11 mouse cellular contexts compared by ENCODE assay signal in genomic region chr4:141565325-141565724, GRCm38 (mm10). TPM values are rescaled to one million over a fixed set of nuclear protein-coding genes. Genes with fewer than 3 reads are reported as not detected.
DNase-seq lines count a peak whose midpoint lies in the region; ATAC-seq and TF ChIP-seq lines count a peak whose summit lies in the region.
"Had no signal": no experiment of that assay in that cellular context is flagged by ENCODE, and none has a peak within 500 bp of the region (broad histone marks: within the 10 kb centered on the region; RNA-seq: fewer than 3 reads in every experiment).

No protein-coding gene starts in this region.

- H3K27me3 ChIP-seq in intestine, embryonic 14.5 days (replicated peaks; ENCODE audit: control insufficient read depth, insufficient read depth, low read length): no peaks in the 10 kb centered on the region
- no peaks in the 10 kb centered on the region for H3K27me3 ChIP-seq in intestine, postnatal 0 days (replicated peaks; ENCODE audit: control insufficient read depth, insufficient read depth, low read length)
- no peaks in the 10 kb centered on the region for H3K27me3 ChIP-seq in E14TG2a.4 (ENCODE audit: insufficient read depth, low read length)
- no peaks in the 10 kb centered on the region for H3K27me3 ChIP-seq in intestine, embryonic 15.5 days (replicated peaks)
- H3K27me3 ChIP-seq: midbrain, embryonic 12.5 days had no signal

- no peak for DNase-seq in intestine, embryonic 14.5 days (ENCODE audit: low spot score)
- peak; percentile 87 for DNase-seq in Muller cell, postnatal 12 days (ENCODE audit: inconsistent ontology term)
- no peak for DNase-seq in right cerebral cortex, postnatal 10 days (ENCODE audit: low spot score in 2 of 2)
- no peak for DNase-seq in layer of hippocampus, adult 11-12 months (ENCODE audit: low spot score)
- DNase-seq: cerebellum, adult 18-20 months had no signal

- no peak overlapping the region for H3K4me3 ChIP-seq in intestine, embryonic 14.5 days (ENCODE audit: low read depth, low read length)
- no peak overlapping the region for H3K4me3 ChIP-seq in intestine, postnatal 0 days (ENCODE audit: low read depth, low read length)
- H3K4me3 ChIP-seq in E14TG2a.4 (replicated peaks; ENCODE audit: low read length): peak overlapping the region; percentile 49; the same call in 1 of the 2 replicates
- no peak overlapping the region for H3K4me3 ChIP-seq in intestine, embryonic 15.5 days (replicated peaks)
- H3K4me3 ChIP-seq: liver, embryonic 12.5 days; midbrain, embryonic 12.5 days had no signal

- no peak overlapping the region for H3K9ac ChIP-seq in intestine, embryonic 14.5 days (ENCODE audit: low read length)
- H3K9ac ChIP-seq in intestine, postnatal 0 days (ENCODE audit: low read depth, low read length): no peak overlapping the region
- no peak overlapping the region for H3K9ac ChIP-seq in intestine, embryonic 15.5 days
- H3K9ac ChIP-seq: liver, embryonic 12.5 days; midbrain, embryonic 12.5 days had no signal

- no peak for ATAC-seq in intestine, embryonic 14.5 days (replicated peaks; ENCODE audit: low FRiP score, low TSS enrichment, low read depth)
- ATAC-seq in intestine, postnatal 0 days: no peak
- no peak for ATAC-seq in intestine, embryonic 15.5 days
- ATAC-seq: liver, embryonic 12.5 days had no signal

- WGBS in intestine, embryonic 14.5 days: 62% methylated on average over 7 of the region's 7 CpGs
- WGBS in intestine, postnatal 0 days: 50% methylated on average over 7 of the region's 7 CpGs
- WGBS in intestine, embryonic 15.5 days: 49% methylated on average over 7 of the region's 7 CpGs

- H3K27ac ChIP-seq in intestine, embryonic 14.5 days (ENCODE audit: low read depth): peak overlapping the region; percentile 24; the same call in 1 of the 2 replicates
- H3K27ac ChIP-seq in intestine, postnatal 0 days (ENCODE audit: low read depth, low read length): no peak overlapping the region
- peak overlapping the region; percentile 37; the same call in 1 of the 2 replicates for H3K27ac ChIP-seq in intestine, embryonic 15.5 days
- H3K27ac ChIP-seq: liver, embryonic 12.5 days; midbrain, embryonic 12.5 days had no signal

- H3K9me3 ChIP-seq in intestine, embryonic 14.5 days (ENCODE audit: control insufficient read depth, low read length): no peaks in the 10 kb centered on the region
- H3K9me3 ChIP-seq in intestine, postnatal 0 days (ENCODE audit: control insufficient read depth): no peaks in the 10 kb centered on the region
- H3K9me3 ChIP-seq in E14TG2a.4 (ENCODE audit: low read length): no peaks in the 10 kb centered on the region
- H3K9me3 ChIP-seq in intestine, embryonic 15.5 days: no peaks in the 10 kb centered on the region
- H3K9me3 ChIP-seq: liver, embryonic 12.5 days; midbrain, embryonic 12.5 days had no signal

- no peaks in the 10 kb centered on the region for H3K36me3 ChIP-seq in intestine, embryonic 14.5 days (ENCODE audit: control insufficient read depth, insufficient read depth, low read length)
- H3K36me3 ChIP-seq in intestine, postnatal 0 days (ENCODE audit: control insufficient read depth, insufficient read depth): no peaks in the 10 kb centered on the region
- H3K36me3 ChIP-seq in E14TG2a.4 (ENCODE audit: insufficient read depth, low read length): peaks cover 24% of the 10 kb centered on the region
- no peaks in the 10 kb centered on the region for H3K36me3 ChIP-seq in intestine, embryonic 15.5 days
- H3K36me3 ChIP-seq: liver, embryonic 12.5 days; midbrain, embryonic 12.5 days had no signal

- H3K4me1 ChIP-seq in intestine, embryonic 14.5 days (replicated peaks; ENCODE audit: control insufficient read depth, insufficient read depth, low read length): 0 out of 2 replicates have a peak, but pooled peaks cover 2% of the 10 kb centered on the region
- peaks cover 2% of the 10 kb centered on the region; the same call in 1 of the 2 replicates for H3K4me1 ChIP-seq in intestine, postnatal 0 days (replicated peaks; ENCODE audit: control insufficient read depth, insufficient read depth, low read length)
- H3K4me1 ChIP-seq in E14TG2a.4 (replicated peaks; ENCODE audit: low read depth, low read length): peaks cover 82% of the 10 kb centered on the region
- 0 out of 2 replicates have a peak, but pooled peaks cover 3% of the 10 kb centered on the region for H3K4me1 ChIP-seq in intestine, embryonic 15.5 days (replicated peaks)

- TF ChIP-seq CTCF in intestine, postnatal 0 days (IDR thresholded peaks at IDR 0.05; ENCODE audit: low read depth): no peak
- TF ChIP-seq CTCF in E14TG2a.4 (conservative IDR thresholded peaks at IDR 0.05; ENCODE audit: low read length): no peak

- no peak overlapping the region for H3K4me2 ChIP-seq in intestine, embryonic 14.5 days (ENCODE audit: low read length)
- no peak overlapping the region for H3K4me2 ChIP-seq in intestine, postnatal 0 days (replicated peaks; ENCODE audit: low read depth)
- no peak overlapping the region for H3K4me2 ChIP-seq in intestine, embryonic 15.5 days (replicated peaks)
- H3K4me2 ChIP-seq: heart, embryonic 11.5 days; liver, embryonic 12.5 days; midbrain, embryonic 12.5 days had no signal

RNA-seq across cellular contexts. Expression of gene Spen, which starts 26.9 kb away (rescaled TPM):
- 12.8 and 14.9 TPM in 2 replicates for polyA plus RNA-seq in intestine, embryonic 14.5 days (2014; fragmentation: Nextera tagmentation; extraction: Ambion mirVana)
- 3.2 and 4.0 TPM in 2 replicates for polyA plus RNA-seq in intestine, postnatal 0 days (2015; fragmentation: Nextera tagmentation; extraction: Ambion mirVana)
- polyA plus RNA-seq in intestine, embryonic 15.5 days (2015; fragmentation: Nextera tagmentation; extraction: Ambion mirVana): 7.4 and 10.5 TPM in 2 replicates

RNA-seq across cellular contexts. Expression of gene Fblim1, which starts 40.6 kb away (rescaled TPM):
- 94.6 and 108 TPM in 2 replicates for polyA plus RNA-seq in intestine, embryonic 14.5 days (2014; fragmentation: Nextera tagmentation; extraction: Ambion mirVana)
- polyA plus RNA-seq in intestine, postnatal 0 days (2015; fragmentation: Nextera tagmentation; extraction: Ambion mirVana): 52.8 and 59.2 TPM in 2 replicates
- polyA plus RNA-seq in intestine, embryonic 15.5 days (2015; fragmentation: Nextera tagmentation; extraction: Ambion mirVana): 63.9 and 68.9 TPM in 2 replicates

RNA-seq across cellular contexts. Expression of gene Tmem82, which starts 53.1 kb away (rescaled TPM):
- 6.0 and 8.4 TPM in 2 replicates for polyA plus RNA-seq in intestine, embryonic 14.5 days (2014; fragmentation: Nextera tagmentation; extraction: Ambion mirVana)
- 42.0 and 45.7 TPM in 2 replicates for polyA plus RNA-seq in intestine, postnatal 0 days (2015; fragmentation: Nextera tagmentation; extraction: Ambion mirVana)
- polyA plus RNA-seq in intestine, embryonic 15.5 days (2015; fragmentation: Nextera tagmentation; extraction: Ambion mirVana): 18.5 and 21.0 TPM in 2 replicates

RNA-seq across cellular contexts. Expression of gene Slc25a34, which starts 58.3 kb away (rescaled TPM):
- polyA plus RNA-seq in intestine, embryonic 14.5 days (2014; fragmentation: Nextera tagmentation; extraction: Ambion mirVana): 0.17 and 0.26 TPM in 2 replicates
- polyA plus RNA-seq in intestine, postnatal 0 days (2015; fragmentation: Nextera tagmentation; extraction: Ambion mirVana): 23.8 and 25.7 TPM in 2 replicates
- 3.3 and 4.3 TPM in 2 replicates for polyA plus RNA-seq in intestine, embryonic 15.5 days (2015; fragmentation: Nextera tagmentation; extraction: Ambion mirVana)
- polyA plus RNA-seq: heart, embryonic 11.5 days; liver, embryonic 12.5 days had no signal
